In the genomic region with DNA sequence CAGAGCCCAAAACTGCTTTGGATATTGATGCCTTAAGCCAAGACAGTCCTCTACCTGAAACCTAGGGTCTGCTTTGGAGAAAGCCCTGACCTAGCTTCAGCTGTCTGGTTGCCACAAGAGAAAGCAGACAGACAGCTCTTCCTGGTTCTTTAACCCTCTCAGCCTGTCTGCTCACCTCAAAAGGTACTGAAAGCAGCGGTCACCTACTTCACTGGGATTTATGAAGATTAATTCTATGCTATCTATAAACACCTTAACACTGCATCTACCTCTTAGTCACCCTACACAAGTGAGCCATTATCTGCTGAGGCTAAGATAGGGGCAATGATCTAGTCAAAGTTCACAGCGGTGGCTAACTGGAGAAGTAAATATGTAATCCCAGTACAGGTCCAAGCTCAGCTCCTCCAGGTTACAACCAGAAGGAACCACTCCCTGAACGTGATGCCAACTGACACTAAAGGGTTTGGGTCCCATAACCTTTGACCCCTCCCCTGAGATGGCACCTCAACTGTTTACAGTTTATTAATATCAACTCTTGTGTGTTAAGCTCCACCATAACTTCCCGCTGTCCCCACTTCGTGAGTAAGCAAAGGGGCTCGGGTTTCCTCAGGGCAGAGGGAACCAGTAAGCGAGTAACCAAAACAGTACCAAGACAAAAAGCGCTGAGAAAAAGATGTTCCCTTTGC, we compare ENCODE assay signal across 8 mouse cellular contexts. TPM values are rescaled to one million over a fixed set of nuclear protein-coding genes. Genes with fewer than 3 reads are reported as not detected.
DNase-seq lines count a peak whose midpoint lies in the region; ATAC-seq and TF ChIP-seq lines count a peak whose summit lies in the region.

No protein-coding gene starts in this region.

- H3K36me3 ChIP-seq in lung, postnatal 0 days (ENCODE audit: insufficient read depth, low read length), result peaks cover 8% of the 10 kb centered on the region; the same call in 1 of the 2 replicates

- H3K27me3 ChIP-seq in lung, postnatal 0 days (replicated peaks; ENCODE audit: insufficient read depth, low read length), result no peaks in the 10 kb centered on the region

- peak overlapping the region; percentile 68 for H3K4me3 ChIP-seq in left cerebral cortex, adult 2 months
- H3K4me3 ChIP-seq in embryonic fibroblast, embryonic 13.5 days (ENCODE audit: insufficient read depth, low read length), result peak overlapping the region; percentile 90
- H3K4me3 ChIP-seq in lung, postnatal 0 days (ENCODE audit: low read depth, low read length), result peak overlapping the region; percentile 81

- TF ChIP-seq CTCF in left cerebral cortex, adult 2 months (IDR thresholded peaks at IDR 0.05), result no peak
- TF ChIP-seq CTCF in embryonic fibroblast, embryonic 13.5 days (IDR thresholded peaks at IDR 0.05; ENCODE audit: borderline replicate concordance, insufficient read depth, low read length), result no peak
- no peak for TF ChIP-seq CTCF in lung, postnatal 0 days (IDR thresholded peaks at IDR 0.05)

- H3K4me1 ChIP-seq in embryonic fibroblast, embryonic 13.5 days (ENCODE audit: control insufficient read depth, insufficient read depth, low read length), result peaks cover 6% of the 10 kb centered on the region
- peaks cover 18% of the 10 kb centered on the region; the same call in 1 of the 2 replicates for H3K4me1 ChIP-seq in lung, postnatal 0 days (ENCODE audit: insufficient read depth, low read depth, low read length)

- peak overlapping the region; percentile 90 for H3K27ac ChIP-seq in left cerebral cortex, adult 2 months
- H3K27ac ChIP-seq in embryonic fibroblast, embryonic 13.5 days (ENCODE audit: insufficient read depth, low read length), result no peak overlapping the region
- peak overlapping the region; percentile 99 for H3K27ac ChIP-seq in lung, postnatal 0 days (ENCODE audit: low read length)

- TF ChIP-seq EP300 in lung, postnatal 0 days (IDR thresholded peaks at IDR 0.05), result no peak

- no peaks in the 10 kb centered on the region for H3K9me3 ChIP-seq in lung, postnatal 0 days (ENCODE audit: low read length)

- TF ChIP-seq POLR2A in embryonic fibroblast, embryonic 13.5 days (IDR thresholded peaks at IDR 0.05; ENCODE audit: low read depth, low read length), result 0 out of 2 replicates have a peak, but pooled peaks have one; percentile 18

- no peak for ATAC-seq in lung, postnatal 0 days

- intact Hi-C loops in left cerebral cortex, adult 2 months (cut with DNase I), result loop anchor here (2.0 to 5.0 kb wide), 2 partner anchors 43 to 951 kb away; partner anchors contain the start of genes Mcm3ap and Ybey
- intact Hi-C loops in left cerebral cortex, postnatal 10 days (cut with DNase I), result no loop called here
- intact Hi-C loops in gastrocnemius, postnatal 14 days (cut with DNase I; ENCODE audit: low total_unique reads), result no loop called here

- H3K4me2 ChIP-seq in lung, postnatal 0 days (replicated peaks; ENCODE audit: low read depth, low read length), result peak overlapping the region; percentile 92

- no peak for DNase-seq in left cerebral cortex, adult 2 months (ENCODE audit: extremely low spot score in 1 of 2, low spot score in 2 of 2)
- no peak for DNase-seq in left cerebral cortex, postnatal 10 days (ENCODE audit: extremely low spot score in 1 of 2, low spot score in 2 of 2)
- peak; percentile 86 for DNase-seq in kidney, adult 11 months
- peak; percentile 12 for DNase-seq in lung, postnatal 0 days (ENCODE audit: low spot score)
- DNase-seq in frontal cortex, postnatal 25 days (ENCODE audit: low spot score in 2 of 2), result no peak
- DNase-seq in gastrocnemius, postnatal 14 days, result no peak
- DNase-seq in gastrocnemius, adult 18-20 months (ENCODE audit: low spot score), result no peak

- H3K9ac ChIP-seq in lung, postnatal 0 days (replicated peaks; ENCODE audit: low read depth), result peak overlapping the region; percentile 95

- WGBS in lung, postnatal 0 days, result 21% methylated on average over 8 of the region's 8 CpGs

RNA-seq across cellular contexts. Expression of gene Snrpd3, which starts 1.2 kb away (rescaled TPM):
- total RNA-seq in left cerebral cortex, adult 2 months (2021), result 10 to 100 TPM; 65.4 to 73.4 TPM
- 100 to 1,000 TPM in 1 of 2 experiments, 10 to 100 TPM in 1; 96.2 to 103 TPM for total RNA-seq in left cerebral cortex, postnatal 10 days (2021)
- 277 and 317 TPM in 2 replicates for polyA plus RNA-seq in embryonic fibroblast, embryonic 13.5 days (2011; ENCODE audit: insufficient read length, low read depth, missing spikeins)
- polyA plus RNA-seq in lung, postnatal 0 days (2015; fragmentation: Nextera tagmentation; extraction: Ambion mirVana), result 61.6 and 65.7 TPM in 2 replicates
- 100 to 1,000 TPM; 103 to 108 TPM for total RNA-seq in gastrocnemius, postnatal 14 days (2021)
- 10 to 100 TPM; 76.2 to 80.2 TPM for total RNA-seq in gastrocnemius, adult 18-20 months (2021)

RNA-seq across cellular contexts. Expression of gene Gucd1, which starts 1.6 kb away (rescaled TPM):
- 10 to 100 TPM; 16.8 to 18.1 TPM for total RNA-seq in left cerebral cortex, adult 2 months (2021)
- 10 to 100 TPM; 21.6 to 22.0 TPM for total RNA-seq in left cerebral cortex, postnatal 10 days (2021)
- 16.1 and 18.1 TPM in 2 replicates for polyA plus RNA-seq in embryonic fibroblast, embryonic 13.5 days (2011; ENCODE audit: insufficient read length, low read depth, missing spikeins)
- 19.9 and 20.3 TPM in 2 replicates for polyA plus RNA-seq in lung, postnatal 0 days (2015; fragmentation: Nextera tagmentation; extraction: Ambion mirVana)
- 10 to 100 TPM; 40.4 to 60.3 TPM for total RNA-seq in gastrocnemius, postnatal 14 days (2021)
- total RNA-seq in gastrocnemius, adult 18-20 months (2021), result 10 to 100 TPM; 43.6 to 61.5 TPM

RNA-seq across cellular contexts. Expression of gene Lrrc75b, which starts 43.9 kb away (rescaled TPM):
- total RNA-seq in left cerebral cortex, adult 2 months (2021), result 1 to 10 TPM; 9.4 to 9.9 TPM
- total RNA-seq in left cerebral cortex, postnatal 10 days (2021), result 10 to 100 TPM; 21.3 to 27.5 TPM
- 1.2 and 3.2 TPM in 2 replicates for polyA plus RNA-seq in embryonic fibroblast, embryonic 13.5 days (2011; ENCODE audit: insufficient read length, low read depth, missing spikeins)
- polyA plus RNA-seq in lung, postnatal 0 days (2015; fragmentation: Nextera tagmentation; extraction: Ambion mirVana), result 0.52 and 0.84 TPM in 2 replicates
- total RNA-seq in gastrocnemius, postnatal 14 days (2021), result under 1 TPM; 0.53 to 0.90 TPM
- total RNA-seq in gastrocnemius, adult 18-20 months (2021), result under 1 TPM; 0.11 to 0.12 TPM

RNA-seq across cellular contexts. Expression of gene Ggt1, which starts 45.2 kb away (rescaled TPM):
- 1 to 10 TPM; 3.2 to 4.1 TPM for total RNA-seq in left cerebral cortex, adult 2 months (2021)
- total RNA-seq in left cerebral cortex, postnatal 10 days (2021), result 1 to 10 TPM; 1.5 to 4.1 TPM
- not detected in 2 replicates for polyA plus RNA-seq in embryonic fibroblast, embryonic 13.5 days (2011; ENCODE audit: insufficient read length, low read depth, missing spikeins)
- 0.21 and 0.42 TPM in 2 replicates for polyA plus RNA-seq in lung, postnatal 0 days (2015; fragmentation: Nextera tagmentation; extraction: Ambion mirVana)
- total RNA-seq in gastrocnemius, postnatal 14 days (2021), result under 1 TPM; 0.66 TPM
- total RNA-seq in gastrocnemius, adult 18-20 months (2021), result under 1 TPM in 1 of 2 experiments, not detected in 1; 0.78 TPM

Comparison
In these comparisons a context has a peak if more than half of its experiments do, and no peak if none do; other contexts are left out.
1. DNase-seq: peak in kidney, adult 11 months (single experiment) and lung, postnatal 0 days (single experiment); none in left cerebral cortex, adult 2 months (0 of 2), left cerebral cortex, postnatal 10 days (0 of 2), frontal cortex, postnatal 25 days (0 of 2), gastrocnemius, postnatal 14 days (single experiment) and gastrocnemius, adult 18-20 months (single experiment).
2. RNA of gene Lrrc75b, which starts 43.9 kb away (total RNA-seq): 21.3 to 27.5 TPM in left cerebral cortex, postnatal 10 days and 9.4 to 9.9 TPM in left cerebral cortex, adult 2 months; 0.53 to 0.90 TPM in gastrocnemius, postnatal 14 days and 0.11 to 0.12 TPM in gastrocnemius, adult 18-20 months; every median in the first group is over 4 times any median in the second.
3. Peak in every context shown above with its lines, with median percentiles within 50 percentile points of each other: H3K4me3 ChIP-seq.